Mouse (Mus musculus): ENCODE results near the gene Rasa3.

DNA sequence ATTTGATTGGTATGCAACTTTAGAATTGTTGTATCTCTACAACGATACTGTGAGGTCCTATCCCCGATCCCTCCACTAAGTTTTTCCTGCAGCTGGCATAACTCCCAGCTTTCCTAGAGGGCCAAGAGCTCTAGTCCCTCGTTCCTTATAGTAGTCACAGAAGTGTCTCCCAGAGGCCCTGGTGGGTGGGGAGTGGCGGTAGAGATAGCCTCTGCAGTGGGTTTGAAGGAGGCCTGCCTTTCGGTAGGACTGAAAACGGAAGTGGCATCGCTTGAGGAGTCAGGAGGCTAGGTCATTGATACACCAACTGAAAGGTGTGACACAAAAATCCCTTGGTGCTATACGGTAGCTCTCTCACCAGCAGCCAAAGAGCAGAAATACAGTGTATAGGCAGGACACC lies 779 bp upstream of the Rasa3 start:
- TF ChIP-seq CTCF (IDR thresholded peaks at IDR 0.05; ENCODE audit: insufficient read depth, low read length), result no peak
- no peak for TF ChIP-seq POLR2A (IDR thresholded peaks at IDR 0.05; ENCODE audit: borderline replicate concordance, extremely low read depth, low read depth, low read length)

All from lung, adult 2 months (tissue).